Mouse (Mus musculus): ENCODE results near the gene Carnmt1. TPM values are rescaled to one million over a fixed set of nuclear protein-coding genes. Genes with fewer than 3 reads are reported as not detected.
A peak's percentile ranks its signal among the peaks of the same experiment; 100 is the strongest.

Carnmt1 gene
- polyA plus RNA-seq, 1 experiment, result 5.4 TPM

- Histone ChIP-seq H3K4me3 (ENCODE audit: insufficient read depth, poor library complexity, severe bottlenecking) (no peak overlapping the region), H3K79me2 (ENCODE audit: control insufficient read depth, insufficient read depth) (no peaks in the 10 kb centered on the region), H3ac (ENCODE audit: control insufficient read depth, insufficient read length, low read depth) (no peak overlapping the region), H3K36me3 (ENCODE audit: control insufficient read depth, insufficient read depth) (no peaks in the 10 kb centered on the region), H3K79me3 (ENCODE audit: low read depth) (no peaks in the 10 kb centered on the region), H3K27me3 (ENCODE audit: control insufficient read depth, insufficient read depth, insufficient read length) (no peaks in the 10 kb centered on the region)
- TF ChIP-seq CEBPB (IDR thresholded peaks at IDR 0.05; ENCODE audit: low read depth), result no peak
- TF ChIP-seq MYOG (IDR thresholded peaks at IDR 0.05; ENCODE audit: control insufficient read depth, extremely low read depth, insufficient read length), result no peak
- no peak for TF ChIP-seq MAX (IDR thresholded peaks at IDR 0.05)
- TF ChIP-seq MYOD1 (IDR thresholded peaks at IDR 0.05; ENCODE audit: control insufficient read depth, insufficient read length, low read depth), result no peak
- TF ChIP-seq CTCF (IDR thresholded peaks at IDR 0.05; ENCODE audit: control insufficient read depth, insufficient read depth, insufficient read length), result no peak
- TF ChIP-seq FOSL1 (IDR thresholded peaks at IDR 0.05; ENCODE audit: insufficient read depth, low read length, poor library complexity, severe bottlenecking), result no peak
Measured at GRCm38 (mm10) chr19:18739146-18739545, 68.6 kb downstream of the Carnmt1 start.

- no peak overlapping the region for H3ac ChIP-seq (ENCODE audit: control insufficient read depth, insufficient read length, low read depth)
- H3K4me3 ChIP-seq (ENCODE audit: insufficient read depth, poor library complexity, severe bottlenecking), result no peak overlapping the region
- TF ChIP-seq CEBPB (IDR thresholded peaks at IDR 0.05; ENCODE audit: low read depth) (peak; percentile 56), FOSL1 (IDR thresholded peaks at IDR 0.05; ENCODE audit: insufficient read depth, low read length, poor library complexity, severe bottlenecking) (no peak)
- no peaks in the 10 kb centered on the region for H3K79me2 ChIP-seq (ENCODE audit: control insufficient read depth, insufficient read depth)
- H3K27me3 ChIP-seq (ENCODE audit: control insufficient read depth, insufficient read depth, insufficient read length), result no peaks in the 10 kb centered on the region
- no peaks in the 10 kb centered on the region for H3K79me3 ChIP-seq (ENCODE audit: low read depth)
- no peaks in the 10 kb centered on the region for H3K36me3 ChIP-seq (ENCODE audit: control insufficient read depth, insufficient read depth)
Measured at GRCm38 (mm10) chr19:18743946-18744345, 73.4 kb downstream of the Carnmt1 start.

GRCm38 (mm10) chr19:18746576-18747340, 76.2 kb downstream of the Carnmt1 start:
- no peaks in the 10 kb centered on the region for H3K79me3 ChIP-seq (ENCODE audit: low read depth)
- no peak overlapping the region for H3ac ChIP-seq (ENCODE audit: control insufficient read depth, insufficient read length, low read depth)
- H3K4me3 ChIP-seq (ENCODE audit: insufficient read depth, poor library complexity, severe bottlenecking), result no peak overlapping the region
- H3K36me3 ChIP-seq (ENCODE audit: control insufficient read depth, insufficient read depth), result no peaks in the 10 kb centered on the region
- TF ChIP-seq MAX (IDR thresholded peaks at IDR 0.05) (no peak), FOSL1 (IDR thresholded peaks at IDR 0.05; ENCODE audit: insufficient read depth, low read length, poor library complexity, severe bottlenecking) (peak; percentile 67), MYOG (IDR thresholded peaks at IDR 0.05; ENCODE audit: control insufficient read depth, extremely low read depth, insufficient read length) (no peak), MYOD1 (IDR thresholded peaks at IDR 0.05; ENCODE audit: control insufficient read depth, insufficient read length, low read depth) (peak; percentile 75), CEBPB (IDR thresholded peaks at IDR 0.05; ENCODE audit: low read depth) (peak; percentile 97)
- no peaks in the 10 kb centered on the region for H3K79me2 ChIP-seq (ENCODE audit: control insufficient read depth, insufficient read depth)
- no peaks in the 10 kb centered on the region for H3K27me3 ChIP-seq (ENCODE audit: control insufficient read depth, insufficient read depth, insufficient read length)

GRCm38 (mm10) chr19:18747379-18747778, 76.8 kb downstream of the Carnmt1 start:
- no peaks in the 10 kb centered on the region for H3K36me3 ChIP-seq (ENCODE audit: control insufficient read depth, insufficient read depth)
- no peak overlapping the region for H3K4me3 ChIP-seq (ENCODE audit: insufficient read depth, poor library complexity, severe bottlenecking)
- H3K27me3 ChIP-seq (ENCODE audit: control insufficient read depth, insufficient read depth, insufficient read length), result no peaks in the 10 kb centered on the region
- TF ChIP-seq MYOD1 (IDR thresholded peaks at IDR 0.05; ENCODE audit: control insufficient read depth, insufficient read length, low read depth) (peak; percentile 23), USF1 (IDR thresholded peaks at IDR 0.05; ENCODE audit: low read depth) (no peak)
- no peak overlapping the region for H3ac ChIP-seq (ENCODE audit: control insufficient read depth, insufficient read length, low read depth)
- no peaks in the 10 kb centered on the region for H3K79me2 ChIP-seq (ENCODE audit: control insufficient read depth, insufficient read depth)
- H3K79me3 ChIP-seq (ENCODE audit: low read depth), result no peaks in the 10 kb centered on the region

GRCm38 (mm10) chr19:18749598-18750339, 79.2 kb downstream of the Carnmt1 start, which contains the start of gene Trpm6:
Gene Trpm6 (plus strand): TSS chr19:18749983.
- Histone ChIP-seq H3K4me3 (ENCODE audit: insufficient read depth, poor library complexity, severe bottlenecking) (no peak within 1 kb of the TSS), H3K27me3 (ENCODE audit: control insufficient read depth, insufficient read depth, insufficient read length) (no peaks in the 10 kb centered on the region), H3K79me3 (ENCODE audit: low read depth) (no peaks in the 10 kb centered on the region), H3K79me2 (ENCODE audit: control insufficient read depth, insufficient read depth) (no peaks in the 10 kb centered on the region), H3K36me3 (ENCODE audit: control insufficient read depth, insufficient read depth) (no peaks in the 10 kb centered on the region), H3ac (ENCODE audit: control insufficient read depth, insufficient read length, low read depth) (no peak within 1 kb of the TSS)
- TF ChIP-seq MYOG (IDR thresholded peaks at IDR 0.05; ENCODE audit: control insufficient read depth, extremely low read depth, insufficient read length) (no peak), FOSL1 (IDR thresholded peaks at IDR 0.05; ENCODE audit: insufficient read depth, low read length, poor library complexity, severe bottlenecking) (no peak), CTCF (IDR thresholded peaks at IDR 0.05; ENCODE audit: control insufficient read depth, insufficient read depth, insufficient read length) (no peak), MYOD1 (IDR thresholded peaks at IDR 0.05; ENCODE audit: control insufficient read depth, insufficient read length, low read depth) (no peak), MAX (IDR thresholded peaks at IDR 0.05) (no peak), USF1 (IDR thresholded peaks at IDR 0.05; ENCODE audit: low read depth) (no peak)

Other genes with a start within 250 kb of the Carnmt1 start
- gene Ostf1, start 38.9 kb upstream of the Carnmt1 start, polyA plus RNA-seq (2012; fragmentation: generic; extraction: Trizol), result 64.4 TPM
- gene Nmrk1, start 38.8 kb upstream of the Carnmt1 start, polyA plus RNA-seq (2012; fragmentation: generic; extraction: Trizol), result 1.6 TPM
- gene D030056L22Rik, start 42.4 kb downstream of the Carnmt1 start, polyA plus RNA-seq (2012; fragmentation: generic; extraction: Trizol), result 19.9 TPM
- 0.06 TPM for gene Trpm6, start 79.2 kb downstream of the Carnmt1 start, polyA plus RNA-seq (2012; fragmentation: generic; extraction: Trizol)